Mouse (Mus musculus) forebrain, embryonic 12.5 days (tissue): ENCODE data around the gene Plxdc1. TPM values are rescaled to one million over a fixed set of nuclear protein-coding genes. Genes with fewer than 3 reads are reported as not detected.

Experiments used
- ATAC-seq: fragments of 200-750 bp; cut with Nextera tagmentation; 2 replicates; pipeline ENCODE4 v1.8.0; 2017; ENCODE audit warnings: moderate TSS enrichment; ENCODE audit not compliant: low FRiP score
- H3K27ac ChIP-seq: fragments of 300-500 bp; sonication (generic); 2 replicates; pipeline ENCODE4 v1.5.1; 2016; ENCODE audit warnings: mild to moderate bottlenecking
- H3K27me3 ChIP-seq: fragments of 300-500 bp; sonication (generic); 2 replicates; pipeline ENCODE4 v1.6.1; 2016; ENCODE audit warnings: mild to moderate bottlenecking
- H3K36me3 ChIP-seq: fragments of 300-500 bp; sonication (generic); replicated peaks from 2 replicates; pipeline ENCODE4 v1.6.1; 2016; ENCODE audit warnings: mild to moderate bottlenecking
- H3K4me1 ChIP-seq: fragments of 300-500 bp; sonication (generic); 2 replicates; pipeline ENCODE4 v1.6.1; 2016
- H3K4me2 ChIP-seq: fragments of 300-500 bp; sonication (generic); 2 replicates; pipeline ENCODE4 v1.6.1; 2016; ENCODE audit warnings: mild to moderate bottlenecking, moderate library complexity
- H3K4me3 ChIP-seq: fragments of 300-500 bp; sonication (generic); replicated peaks from 2 replicates; pipeline ENCODE4 v1.5.1; 2016; ENCODE audit warnings: mild to moderate bottlenecking
- H3K9ac ChIP-seq: fragments of 300-500 bp; sonication (generic); 2 replicates; pipeline ENCODE4 v1.6.1; 2016; ENCODE audit warnings: mild to moderate bottlenecking
- H3K9me3 ChIP-seq: fragments of 300-500 bp; sonication (generic); 2 replicates; pipeline ENCODE4 v1.6.1; 2016
- WGBS: fragments of 180-500 bp; shearing (Covaris S2); methylation state at CpG from one replicate; pipeline ENCODE4 v1.1.7; 2016; 5-methylcytosine and 5-hydroxymethylcytosine counted together
- polyA plus RNA-seq: library from polyadenylated mRNA; unstranded; fragments of >200 nt; fragmentation: Nextera tagmentation; extraction: Ambion mirVana; gene quantifications from 2 replicates; pipeline ENCODE4 v1.2.1, GENCODE M21; 2016

Plxdc1 gene
- polyA plus RNA-seq, 1 experiment from 2014 or later: 0.22 TPM

- ATAC-seq: no peak
- 92% methylated on average over 14 of the region's 14 CpGs for WGBS
- no peaks in the 10 kb centered on the region for H3K9me3 ChIP-seq
- H3K4me2 ChIP-seq: no peak overlapping the region
- H3K36me3 ChIP-seq: no peaks in the 10 kb centered on the region
- H3K9ac ChIP-seq: no peak overlapping the region
- no peak overlapping the region for H3K4me3 ChIP-seq
- peaks cover 10% of the 10 kb centered on the region for H3K4me1 ChIP-seq
- H3K27ac ChIP-seq: no peak overlapping the region
- no peaks in the 10 kb centered on the region for H3K27me3 ChIP-seq
Measured at GRCm38 (mm10) chr11:97913111-97913510, 73.1 kb downstream of the Plxdc1 start.

GRCm38 (mm10) chr11:97908634-97909348 lies 77.5 kb downstream of the Plxdc1 start:
- peaks cover 6% of the 10 kb centered on the region for H3K4me1 ChIP-seq
- H3K27me3 ChIP-seq: no peaks in the 10 kb centered on the region
- no peak overlapping the region for H3K4me2 ChIP-seq
- WGBS: 89% methylated on average over 11 of the region's 11 CpGs
- no peak overlapping the region for H3K4me3 ChIP-seq
- ATAC-seq: no peak
- no peak overlapping the region for H3K9ac ChIP-seq
- no peak overlapping the region for H3K27ac ChIP-seq
- no peaks in the 10 kb centered on the region for H3K36me3 ChIP-seq
- no peaks in the 10 kb centered on the region for H3K9me3 ChIP-seq

- Histone ChIP-seq H3K4me2 (no peak overlapping the region), H3K27me3 (no peaks in the 10 kb centered on the region), H3K4me3 (no peak overlapping the region), H3K9ac (no peak overlapping the region), H3K9me3 (no peaks in the 10 kb centered on the region), H3K36me3 (no peaks in the 10 kb centered on the region), H3K27ac (no peak overlapping the region), H3K4me1 (peaks cover 6% of the 10 kb centered on the region)
- 91% methylated on average over 5 of the region's 5 CpGs for WGBS
- no peak for ATAC-seq
Measured at GRCm38 (mm10) chr11:97907935-97908334, 78.3 kb downstream of the Plxdc1 start.

GRCm38 (mm10) chr11:97906905-97907304 lies 79.3 kb downstream of the Plxdc1 start:
- Histone ChIP-seq H3K4me1 (peaks cover 6% of the 10 kb centered on the region), H3K4me2 (no peak overlapping the region), H3K36me3 (no peaks in the 10 kb centered on the region), H3K4me3 (no peak overlapping the region), H3K27me3 (no peaks in the 10 kb centered on the region), H3K9me3 (no peaks in the 10 kb centered on the region), H3K27ac (no peak overlapping the region), H3K9ac (no peak overlapping the region)
- no peak for ATAC-seq
- 92% methylated on average over 9 of the region's 9 CpGs for WGBS

GRCm38 (mm10) chr11:97905941-97906340 lies 80.3 kb downstream of the Plxdc1 start:
- Histone ChIP-seq H3K9ac (no peak overlapping the region), H3K9me3 (no peaks in the 10 kb centered on the region), H3K36me3 (no peaks in the 10 kb centered on the region), H3K4me2 (no peak overlapping the region), H3K4me3 (no peak overlapping the region), H3K27ac (no peak overlapping the region), H3K27me3 (no peaks in the 10 kb centered on the region), H3K4me1 (peaks cover under 1% of the 10 kb centered on the region)
- 54% methylated on average over 2 of the region's 2 CpGs for WGBS
- ATAC-seq: no peak

GRCm38 (mm10) chr11:97905540-97905939 lies 80.7 kb downstream of the Plxdc1 start:
- ATAC-seq: no peak
- Histone ChIP-seq H3K4me3 (no peak overlapping the region), H3K27ac (no peak overlapping the region), H3K4me2 (no peak overlapping the region), H3K4me1 (no peaks in the 10 kb centered on the region), H3K9me3 (no peaks in the 10 kb centered on the region), H3K9ac (no peak overlapping the region), H3K27me3 (no peaks in the 10 kb centered on the region), H3K36me3 (no peaks in the 10 kb centered on the region)
- 81% methylated on average over 2 of the region's 2 CpGs for WGBS

- no peak overlapping the region for H3K27ac ChIP-seq
- 91% methylated on average over 13 of the region's 13 CpGs for WGBS
- no peak overlapping the region for H3K4me3 ChIP-seq
- H3K4me1 ChIP-seq: no peaks in the 10 kb centered on the region
- no peaks in the 10 kb centered on the region for H3K27me3 ChIP-seq
- H3K4me2 ChIP-seq: no peak overlapping the region
- no peak for ATAC-seq
- no peaks in the 10 kb centered on the region for H3K9me3 ChIP-seq
- no peaks in the 10 kb centered on the region for H3K36me3 ChIP-seq
- no peak overlapping the region for H3K9ac ChIP-seq
Measured at GRCm38 (mm10) chr11:97904801-97905200, 81.4 kb downstream of the Plxdc1 start.

GRCm38 (mm10) chr11:97901806-97902205 lies 84.4 kb downstream of the Plxdc1 start:
- Histone ChIP-seq H3K36me3 (no peaks in the 10 kb centered on the region), H3K27me3 (peaks cover 2% of the 10 kb centered on the region; the same call in 1 of the 2 replicates), H3K27ac (no peak overlapping the region), H3K9ac (no peak overlapping the region), H3K4me3 (no peak overlapping the region), H3K4me1 (no peaks in the 10 kb centered on the region), H3K4me2 (no peak overlapping the region), H3K9me3 (no peaks in the 10 kb centered on the region)
- WGBS: 80% methylated on average over 6 of the region's 6 CpGs
- no peak for ATAC-seq

- peaks cover 2% of the 10 kb centered on the region; the same call in 1 of the 2 replicates for H3K27me3 ChIP-seq
- no peak for ATAC-seq
- H3K4me2 ChIP-seq: no peak overlapping the region
- H3K4me3 ChIP-seq: no peak overlapping the region
- 4% methylated on average over 2 of the region's 2 CpGs for WGBS
- H3K36me3 ChIP-seq: no peaks in the 10 kb centered on the region
- no peak overlapping the region for H3K27ac ChIP-seq
- no peak overlapping the region for H3K9ac ChIP-seq
- no peaks in the 10 kb centered on the region for H3K4me1 ChIP-seq
- H3K9me3 ChIP-seq: no peaks in the 10 kb centered on the region
Measured at GRCm38 (mm10) chr11:97899822-97900221, 86.4 kb downstream of the Plxdc1 start.

GRCm38 (mm10) chr11:97897568-97898185 lies 88.6 kb downstream of the Plxdc1 start:
- Histone ChIP-seq H3K36me3 (no peaks in the 10 kb centered on the region), H3K27me3 (peaks cover 2% of the 10 kb centered on the region; the same call in 1 of the 2 replicates), H3K4me2 (no peak overlapping the region), H3K4me1 (no peaks in the 10 kb centered on the region), H3K4me3 (no peak overlapping the region), H3K9ac (no peak overlapping the region), H3K9me3 (no peaks in the 10 kb centered on the region), H3K27ac (no peak overlapping the region)
- ATAC-seq: no peak
- 83% methylated on average over 3 of the region's 3 CpGs for WGBS

- H3K27ac ChIP-seq: no peak overlapping the region
- no peaks in the 10 kb centered on the region for H3K4me1 ChIP-seq
- no peaks in the 10 kb centered on the region for H3K36me3 ChIP-seq
- H3K9me3 ChIP-seq: no peaks in the 10 kb centered on the region
- WGBS: 83% methylated on average over 4 of the region's 4 CpGs
- H3K27me3 ChIP-seq: peaks cover 2% of the 10 kb centered on the region; the same call in 1 of the 2 replicates
- ATAC-seq: no peak
- no peak overlapping the region for H3K4me3 ChIP-seq
- no peak overlapping the region for H3K4me2 ChIP-seq
- H3K9ac ChIP-seq: no peak overlapping the region
Measured at GRCm38 (mm10) chr11:97896655-97897054, 89.6 kb downstream of the Plxdc1 start.

GRCm38 (mm10) chr11:97891821-97892220 lies 94.4 kb downstream of the Plxdc1 start:
- 79% methylated on average over 5 of the region's 5 CpGs for WGBS
- Histone ChIP-seq H3K9ac (no peak overlapping the region), H3K27me3 (no peaks in the 10 kb centered on the region; the same call in 1 of the 2 replicates), H3K4me2 (no peak overlapping the region), H3K9me3 (no peaks in the 10 kb centered on the region), H3K27ac (no peak overlapping the region), H3K4me3 (no peak overlapping the region), H3K4me1 (no peaks in the 10 kb centered on the region), H3K36me3 (no peaks in the 10 kb centered on the region)
- ATAC-seq: no peak
